32 mouse cellular contexts compared by ENCODE assay signal in the genomic region with DNA sequence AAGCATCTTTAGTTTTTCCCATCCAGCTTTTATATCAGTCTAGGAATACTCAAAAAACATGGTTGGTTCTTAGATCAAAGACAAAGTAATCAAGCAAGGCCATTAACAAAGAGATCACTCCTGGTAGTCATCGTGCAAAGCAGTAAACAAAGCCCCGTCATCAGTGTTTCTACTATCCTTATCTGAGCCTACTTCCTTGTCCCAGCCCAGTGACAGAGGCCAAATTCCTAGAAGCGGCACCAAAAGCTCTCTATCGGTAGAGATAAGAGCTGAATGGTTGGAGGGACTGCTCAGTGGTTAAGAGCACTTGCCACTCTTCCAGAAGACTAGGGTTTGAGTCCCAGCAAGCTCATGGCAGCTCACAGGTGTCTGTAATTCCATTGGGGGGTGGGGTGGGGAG. TPM values are rescaled to one million over a fixed set of nuclear protein-coding genes. Genes with fewer than 3 reads are reported as not detected.
DNase-seq lines count a peak whose midpoint lies in the region; ATAC-seq lines count a peak whose summit lies in the region.
"Had no signal": no experiment of that assay in that cellular context is flagged by ENCODE, and none has a peak within 500 bp of the region (broad histone marks: within the 10 kb centered on the region; RNA-seq: fewer than 3 reads in every experiment).

No protein-coding gene starts in this region.

- WGBS in heart, embryonic 12.5 days = 12% methylated on average over 4 of the region's 4 CpGs
- 5% methylated on average over 4 of the region's 4 CpGs for WGBS in liver, embryonic 12.5 days (ENCODE audit: insufficient replicate concordance)
- WGBS in kidney, embryonic 14.5 days = 74% methylated on average over 4 of the region's 4 CpGs
- 73% methylated on average over 4 of the region's 4 CpGs for WGBS in neural tube, embryonic 15.5 days

- no peak for DNase-seq in heart, postnatal 36 days
- peak; percentile 57 for DNase-seq in c-Kit-positive CD71-positive TER-119-negative erythroid progenitor cells, embryonic 14.5 days (ENCODE audit: low read depth)
- DNase-seq in lung, postnatal 4 days = no peak
- DNase-seq: adrenal gland, postnatal 14 days; cerebellum, adult 9-11 months; forebrain, postnatal 0 days; gastrocnemius, postnatal 25 days; heart, adult 18-20 months; kidney, adult 2 months; kidney, postnatal 10 days; lung, adult 18-20 months; lung, postnatal 10 days; right cerebral cortex, adult 18-20 months; right cerebral cortex, postnatal 4 days; thymus, postnatal 25 days had no signal

- peaks cover 23% of the 10 kb centered on the region for H3K27me3 ChIP-seq in heart, embryonic 12.5 days (replicated peaks)
- H3K27me3 ChIP-seq in liver, embryonic 12.5 days (replicated peaks) = peaks cover 41% of the 10 kb centered on the region
- H3K27me3 ChIP-seq in kidney, embryonic 14.5 days (ENCODE audit: control insufficient read depth, insufficient read depth, low read length) = peaks cover 12% of the 10 kb centered on the region
- H3K27me3 ChIP-seq in neural tube, embryonic 15.5 days (replicated peaks) = peaks cover 10% of the 10 kb centered on the region
- H3K27me3 ChIP-seq: midbrain, embryonic 15.5 days had no signal

- H3K9ac ChIP-seq in heart, embryonic 12.5 days = no peak overlapping the region
- H3K9ac ChIP-seq in liver, embryonic 12.5 days = no peak overlapping the region
- H3K9ac ChIP-seq in kidney, embryonic 14.5 days (ENCODE audit: low read depth, low read length) = no peak overlapping the region
- H3K9ac ChIP-seq in neural tube, embryonic 15.5 days (replicated peaks) = no peak overlapping the region
- H3K9ac ChIP-seq: forebrain, postnatal 0 days; midbrain, embryonic 15.5 days; neural tube, embryonic 12.5 days had no signal

- H3K9me3 ChIP-seq in heart, embryonic 12.5 days (replicated peaks) = no peaks in the 10 kb centered on the region; the same call in 1 of the 2 replicates
- H3K9me3 ChIP-seq in liver, embryonic 12.5 days (replicated peaks) = no peaks in the 10 kb centered on the region
- H3K9me3 ChIP-seq in kidney, embryonic 14.5 days (ENCODE audit: control insufficient read depth, low read length) = no peaks in the 10 kb centered on the region
- H3K9me3 ChIP-seq in neural tube, embryonic 15.5 days (replicated peaks) = no peaks in the 10 kb centered on the region
- H3K9me3 ChIP-seq: embryonic facial prominence, embryonic 10.5 days; hindbrain, embryonic 10.5 days; midbrain, embryonic 15.5 days; neural tube, embryonic 12.5 days had no signal

- no peak overlapping the region for H3K27ac ChIP-seq in heart, embryonic 12.5 days (ENCODE audit: poor library complexity, severe bottlenecking)
- peak overlapping the region; percentile 74 for H3K27ac ChIP-seq in liver, embryonic 12.5 days
- no peak overlapping the region for H3K27ac ChIP-seq in kidney, embryonic 14.5 days (ENCODE audit: low read depth, low read length)
- no peak overlapping the region for H3K27ac ChIP-seq in neural tube, embryonic 15.5 days (replicated peaks)
- H3K27ac ChIP-seq: embryonic facial prominence, embryonic 10.5 days; midbrain, embryonic 15.5 days; neural tube, embryonic 12.5 days had no signal

- no peaks in the 10 kb centered on the region for H3K4me1 ChIP-seq in heart, embryonic 12.5 days (replicated peaks)
- H3K4me1 ChIP-seq in liver, embryonic 12.5 days = peaks cover 25% of the 10 kb centered on the region
- no peaks in the 10 kb centered on the region for H3K4me1 ChIP-seq in kidney, embryonic 14.5 days (ENCODE audit: control insufficient read depth, insufficient read depth, low read length)
- no peaks in the 10 kb centered on the region for H3K4me1 ChIP-seq in neural tube, embryonic 15.5 days
- H3K4me1 ChIP-seq: midbrain, embryonic 15.5 days; neural tube, embryonic 12.5 days had no signal

- no peaks in the 10 kb centered on the region for H3K36me3 ChIP-seq in heart, embryonic 12.5 days
- no peaks in the 10 kb centered on the region for H3K36me3 ChIP-seq in liver, embryonic 12.5 days
- H3K36me3 ChIP-seq in kidney, embryonic 14.5 days (ENCODE audit: control insufficient read depth, insufficient read depth, low read length) = no peaks in the 10 kb centered on the region
- H3K36me3 ChIP-seq in neural tube, embryonic 15.5 days = no peaks in the 10 kb centered on the region
- H3K36me3 ChIP-seq: embryonic facial prominence, embryonic 10.5 days; hindbrain, embryonic 10.5 days; midbrain, embryonic 15.5 days; neural tube, embryonic 12.5 days had no signal

- peak; percentile 89 for ATAC-seq in heart, embryonic 12.5 days (ENCODE audit: insufficient number of reproducible peaks, low FRiP score)
- peak; percentile 89 for ATAC-seq in liver, embryonic 12.5 days
- ATAC-seq in megakaryocyte progenitor cell, adult 5-6 weeks (replicated peaks; ENCODE audit: poor library complexity) = peak; percentile 89
- ATAC-seq in kidney, embryonic 14.5 days (ENCODE audit: low FRiP score, low TSS enrichment) = no peak
- no peak for ATAC-seq in neural tube, embryonic 15.5 days (ENCODE audit: low FRiP score)
- ATAC-seq: forebrain, postnatal 0 days; midbrain, embryonic 15.5 days had no signal

- intact Hi-C loops in heart, postnatal 36 days (cut with DNase I) = no loop called here

- H3K4me3 ChIP-seq in heart, embryonic 12.5 days = no peak overlapping the region
- H3K4me3 ChIP-seq in liver, embryonic 12.5 days = no peak overlapping the region
- no peak overlapping the region for H3K4me3 ChIP-seq in kidney, embryonic 14.5 days (ENCODE audit: low read length)
- no peak overlapping the region for H3K4me3 ChIP-seq in neural tube, embryonic 15.5 days (replicated peaks)
- H3K4me3 ChIP-seq: embryonic facial prominence, embryonic 10.5 days; hindbrain, embryonic 10.5 days; midbrain, embryonic 15.5 days; neural tube, embryonic 12.5 days had no signal

- no peak overlapping the region for H3K4me2 ChIP-seq in heart, embryonic 12.5 days
- H3K4me2 ChIP-seq in liver, embryonic 12.5 days = peak overlapping the region; percentile 42
- no peak overlapping the region for H3K4me2 ChIP-seq in kidney, embryonic 14.5 days (replicated peaks; ENCODE audit: low read depth, low read length)
- no peak overlapping the region for H3K4me2 ChIP-seq in neural tube, embryonic 15.5 days
- H3K4me2 ChIP-seq: midbrain, embryonic 15.5 days; neural tube, embryonic 12.5 days had no signal

RNA-seq across cellular contexts. Expression of a gene that starts 14.8 kb away (rescaled TPM):
- polyA plus RNA-seq in heart, embryonic 12.5 days (2016; fragmentation: Nextera tagmentation; extraction: Ambion mirVana) = not detected in 2 replicates
- not detected for total RNA-seq in heart, postnatal 36 days (2021)
- polyA plus RNA-seq in liver, embryonic 12.5 days (2016; fragmentation: Nextera tagmentation; extraction: Ambion mirVana) = 0.05 TPM in 1 of 2 replicates, not detected in the other
- total RNA-seq in megakaryocyte progenitor cell, adult 5-6 weeks (2015) = 0.12 and 0.96 TPM in 2 replicates
- total RNA-seq in megakaryocyte progenitor cell, adult 5-6 weeks (2017) = not detected in 2 replicates
- polyA plus RNA-seq in kidney, embryonic 14.5 days (2014; fragmentation: Nextera tagmentation; extraction: Ambion mirVana) = 0.41 and 0.74 TPM in 2 replicates
- polyA plus RNA-seq in neural tube, embryonic 15.5 days (2015; fragmentation: Nextera tagmentation; extraction: Ambion mirVana) = 1.6 and 1.9 TPM in 2 replicates
- total RNA-seq: adrenal gland, postnatal 14 days; gastrocnemius, postnatal 25 days; heart, adult 18-20 months; megakaryocyte, adult 5-6 weeks had no signal

RNA-seq across cellular contexts. Expression of a gene that starts 19.0 kb away (rescaled TPM):
- polyA plus RNA-seq in heart, embryonic 12.5 days (2016; fragmentation: Nextera tagmentation; extraction: Ambion mirVana) = not detected in 2 replicates
- total RNA-seq in heart, postnatal 36 days (2021) = not detected
- not detected in 2 replicates for polyA plus RNA-seq in liver, embryonic 12.5 days (2016; fragmentation: Nextera tagmentation; extraction: Ambion mirVana)
- total RNA-seq in megakaryocyte progenitor cell, adult 5-6 weeks (2015) = not detected in 2 replicates
- not detected in 2 replicates for total RNA-seq in megakaryocyte progenitor cell, adult 5-6 weeks (2017)
- not detected in 2 replicates for polyA plus RNA-seq in kidney, embryonic 14.5 days (2014; fragmentation: Nextera tagmentation; extraction: Ambion mirVana)
- polyA plus RNA-seq in neural tube, embryonic 15.5 days (2015; fragmentation: Nextera tagmentation; extraction: Ambion mirVana) = not detected in 2 replicates
- total RNA-seq: adrenal gland, postnatal 14 days; CH12.LX; forebrain, postnatal 0 days; gastrocnemius, postnatal 25 days; heart, adult 18-20 months; layer of hippocampus, postnatal 14 days; left cerebral cortex, adult 8-10 months; megakaryocyte, adult 5-6 weeks had no signal
- polyA plus RNA-seq: cortical plate, adult 2 months; embryonic facial prominence, embryonic 10.5 days; forebrain, postnatal 0 days; heart, embryonic 16.5 days; hindbrain, embryonic 10.5 days; kidney, adult 2 months; limb, embryonic 11.5 days; midbrain, embryonic 15.5 days; neural tube, embryonic 12.5 days; stomach, embryonic 14.5 days had no signal

RNA-seq across cellular contexts. Expression of a gene that starts 25.5 kb away (rescaled TPM):
- polyA plus RNA-seq in heart, embryonic 12.5 days (2016; fragmentation: Nextera tagmentation; extraction: Ambion mirVana) = not detected in 2 replicates
- total RNA-seq in heart, postnatal 36 days (2021) = not detected
- polyA plus RNA-seq in liver, embryonic 12.5 days (2016; fragmentation: Nextera tagmentation; extraction: Ambion mirVana) = not detected in 2 replicates
- total RNA-seq in megakaryocyte progenitor cell, adult 5-6 weeks (2015) = not detected in 2 replicates
- total RNA-seq in megakaryocyte progenitor cell, adult 5-6 weeks (2017) = not detected in 2 replicates
- polyA plus RNA-seq in kidney, embryonic 14.5 days (2014; fragmentation: Nextera tagmentation; extraction: Ambion mirVana) = not detected in 2 replicates
- not detected in 2 replicates for polyA plus RNA-seq in neural tube, embryonic 15.5 days (2015; fragmentation: Nextera tagmentation; extraction: Ambion mirVana)
- total RNA-seq: adrenal gland, postnatal 14 days; CH12.LX; forebrain, postnatal 0 days; gastrocnemius, postnatal 25 days; heart, adult 18-20 months; layer of hippocampus, postnatal 14 days; left cerebral cortex, adult 8-10 months; megakaryocyte, adult 5-6 weeks had no signal
- polyA plus RNA-seq: cortical plate, adult 2 months; embryonic facial prominence, embryonic 10.5 days; forebrain, postnatal 0 days; heart, embryonic 16.5 days; hindbrain, embryonic 10.5 days; kidney, adult 2 months; limb, embryonic 11.5 days; midbrain, embryonic 15.5 days; neural tube, embryonic 12.5 days; stomach, embryonic 14.5 days had no signal

RNA-seq across cellular contexts. Expression of a gene that starts 34.9 kb away (rescaled TPM):
- polyA plus RNA-seq in heart, embryonic 12.5 days (2016; fragmentation: Nextera tagmentation; extraction: Ambion mirVana) = not detected in 2 replicates
- total RNA-seq in heart, postnatal 36 days (2021) = not detected
- polyA plus RNA-seq in liver, embryonic 12.5 days (2016; fragmentation: Nextera tagmentation; extraction: Ambion mirVana) = not detected in 2 replicates
- total RNA-seq in megakaryocyte progenitor cell, adult 5-6 weeks (2015) = not detected in 2 replicates
- total RNA-seq in megakaryocyte progenitor cell, adult 5-6 weeks (2017) = not detected in 2 replicates
- not detected in 2 replicates for polyA plus RNA-seq in kidney, embryonic 14.5 days (2014; fragmentation: Nextera tagmentation; extraction: Ambion mirVana)
- not detected in 2 replicates for polyA plus RNA-seq in neural tube, embryonic 15.5 days (2015; fragmentation: Nextera tagmentation; extraction: Ambion mirVana)
- total RNA-seq: adrenal gland, postnatal 14 days; CH12.LX; forebrain, postnatal 0 days; gastrocnemius, postnatal 25 days; heart, adult 18-20 months; layer of hippocampus, postnatal 14 days; left cerebral cortex, adult 8-10 months; megakaryocyte, adult 5-6 weeks had no signal
- polyA plus RNA-seq: cortical plate, adult 2 months; embryonic facial prominence, embryonic 10.5 days; forebrain, postnatal 0 days; heart, embryonic 16.5 days; hindbrain, embryonic 10.5 days; kidney, adult 2 months; limb, embryonic 11.5 days; midbrain, embryonic 15.5 days; neural tube, embryonic 12.5 days; stomach, embryonic 14.5 days had no signal

RNA-seq across cellular contexts. Expression of a gene that starts 39.7 kb away (rescaled TPM):
- not detected in 2 replicates for polyA plus RNA-seq in heart, embryonic 12.5 days (2016; fragmentation: Nextera tagmentation; extraction: Ambion mirVana)
- not detected for total RNA-seq in heart, postnatal 36 days (2021)
- not detected in 2 replicates for polyA plus RNA-seq in liver, embryonic 12.5 days (2016; fragmentation: Nextera tagmentation; extraction: Ambion mirVana)
- not detected in 2 replicates for total RNA-seq in megakaryocyte progenitor cell, adult 5-6 weeks (2015)
- total RNA-seq in megakaryocyte progenitor cell, adult 5-6 weeks (2017) = not detected in 2 replicates
- not detected in 2 replicates for polyA plus RNA-seq in kidney, embryonic 14.5 days (2014; fragmentation: Nextera tagmentation; extraction: Ambion mirVana)
- not detected in 2 replicates for polyA plus RNA-seq in neural tube, embryonic 15.5 days (2015; fragmentation: Nextera tagmentation; extraction: Ambion mirVana)
- total RNA-seq: adrenal gland, postnatal 14 days; CH12.LX; forebrain, postnatal 0 days; gastrocnemius, postnatal 25 days; heart, adult 18-20 months; layer of hippocampus, postnatal 14 days; left cerebral cortex, adult 8-10 months; megakaryocyte, adult 5-6 weeks had no signal
- polyA plus RNA-seq: cortical plate, adult 2 months; embryonic facial prominence, embryonic 10.5 days; forebrain, postnatal 0 days; heart, embryonic 16.5 days; hindbrain, embryonic 10.5 days; kidney, adult 2 months; limb, embryonic 11.5 days; midbrain, embryonic 15.5 days; neural tube, embryonic 12.5 days; stomach, embryonic 14.5 days had no signal

Comparison
In these comparisons a context has a peak if more than half of its experiments do, and no peak if none do; other contexts are left out.
1. ATAC-seq: peak in heart, embryonic 12.5 days (single experiment), liver, embryonic 12.5 days (single experiment) and megakaryocyte progenitor cell, adult 5-6 weeks (single experiment); none in kidney, embryonic 14.5 days (single experiment) and neural tube, embryonic 15.5 days (single experiment).